Mouse (Mus musculus) thymus, postnatal 36 days (tissue): ENCODE data around the gene Fgd6.

Experiments
- DNase-seq, 2 experiments: peaks; one replicate each; pipeline ENCODE4 v3.0.0; 2022; ENCODE audit warnings: mixed read lengths in 2 of 2

Fgd6 gene

GRCm38 (mm10) chr10:94047024-94047423, 11.2 kb downstream of the Fgd6 start:
- no peak for DNase-seq

GRCm38 (mm10) chr10:94047845-94048559, 12.2 kb downstream of the Fgd6 start:
- DNase-seq, result no peak

DNA sequence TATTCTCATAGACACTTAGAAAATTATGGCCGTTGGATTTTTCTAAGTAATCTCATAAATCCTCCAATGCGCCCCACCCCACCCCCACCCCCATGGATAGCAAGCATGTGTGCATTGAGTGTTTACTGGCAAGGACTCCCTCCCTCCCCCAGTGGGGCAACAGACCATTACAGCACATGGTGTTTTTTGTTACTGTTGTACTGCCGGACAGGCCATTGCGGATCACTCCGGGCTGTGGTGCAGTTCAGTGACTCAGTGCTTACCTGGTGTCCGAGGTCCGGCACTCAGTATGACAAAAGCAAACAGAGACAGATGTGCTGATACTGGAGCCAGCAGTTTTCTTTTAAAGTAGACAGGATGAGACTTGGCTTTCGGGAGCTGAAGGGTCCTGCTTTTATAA, 13.3 kb downstream of the Fgd6 start:
- no peak for DNase-seq

DNA sequence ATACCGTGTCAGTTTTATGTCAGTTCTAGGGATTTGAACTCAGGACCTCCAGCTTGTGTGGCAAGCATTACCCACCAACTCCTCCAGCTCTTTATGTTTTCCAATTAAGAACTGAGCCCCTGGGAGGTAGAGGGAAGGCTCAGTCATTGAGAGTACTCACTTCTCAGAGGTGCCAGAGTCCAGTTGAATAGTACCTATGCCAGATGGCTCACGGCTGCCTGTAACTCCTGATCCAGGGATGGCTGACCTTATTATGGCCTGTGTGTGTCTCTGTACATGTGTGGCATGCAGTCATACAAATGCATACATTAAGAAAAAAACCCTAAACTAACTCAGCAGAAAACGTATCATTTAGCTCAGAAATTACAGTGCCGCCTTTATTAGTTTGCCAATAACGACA, 14.9 kb downstream of the Fgd6 start:
- DNase-seq, result no peak

- no peak for DNase-seq
Measured at GRCm38 (mm10) chr10:94056487-94056886, 20.7 kb downstream of the Fgd6 start.

- no peak for DNase-seq
Measured at GRCm38 (mm10) chr10:94059618-94060055, 23.8 kb downstream of the Fgd6 start.

DNA sequence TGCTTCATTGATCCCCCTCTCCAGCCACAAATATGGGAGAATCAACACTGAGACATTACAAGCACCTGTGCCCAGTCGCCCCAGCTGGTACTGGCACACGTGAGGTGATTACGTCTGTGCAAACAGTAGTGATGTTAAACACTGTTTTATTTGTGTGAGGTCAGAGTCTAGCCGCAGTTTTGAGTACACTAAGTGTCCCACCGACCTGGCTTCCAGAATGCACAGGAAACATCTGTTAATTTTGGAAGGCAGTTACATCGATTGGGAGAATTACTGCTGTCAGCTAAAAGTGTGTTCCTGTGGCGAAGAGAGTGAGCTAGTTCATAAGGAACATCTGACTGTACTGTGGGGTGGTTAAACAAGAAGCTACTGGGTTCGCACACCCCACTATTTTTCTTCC, 24.4 kb downstream of the Fgd6 start:
- no peak for DNase-seq

DNA sequence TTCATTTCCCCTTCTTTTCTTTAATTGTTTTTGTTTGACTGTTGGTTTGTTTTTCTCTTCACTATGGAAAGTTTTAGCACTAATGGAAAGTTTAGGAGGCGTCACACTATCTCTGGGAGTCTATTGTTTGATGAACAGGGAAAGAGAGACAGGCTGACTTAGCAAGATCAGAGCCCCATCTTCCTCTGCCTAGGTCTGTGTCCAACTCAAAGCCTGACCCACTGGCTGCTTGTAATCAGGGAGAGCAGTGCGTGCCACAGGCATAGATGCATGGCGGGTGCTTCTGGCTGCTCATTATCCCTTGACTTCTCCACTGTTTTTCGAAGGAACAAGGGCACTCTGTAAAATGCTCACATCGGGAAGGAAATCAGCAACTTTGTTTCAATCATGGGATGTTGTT, 26.6 kb downstream of the Fgd6 start:
- no peak for DNase-seq

GRCm38 (mm10) chr10:94066896-94067295, 31.1 kb downstream of the Fgd6 start:
- DNase-seq, result no peak

DNA sequence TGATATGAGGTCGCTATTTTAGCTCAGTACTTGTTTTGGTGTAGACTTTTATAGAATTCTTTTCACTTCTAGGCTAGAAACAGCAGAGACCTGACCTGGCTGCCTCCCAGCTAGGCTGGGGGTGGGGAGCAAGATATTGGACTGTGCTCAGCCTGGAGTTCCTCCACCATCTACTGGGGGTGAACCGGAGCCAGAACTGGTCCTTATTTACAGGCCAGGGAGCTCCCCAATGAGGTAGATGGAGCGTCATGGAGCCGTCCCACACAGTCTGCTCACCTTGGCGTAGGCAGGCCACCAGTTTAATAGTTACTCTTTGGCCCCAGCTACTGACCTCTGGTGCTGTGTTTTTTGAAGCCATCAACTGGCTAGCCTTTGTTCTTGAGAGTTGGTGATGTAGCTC, 32.9 kb downstream of the Fgd6 start:
- no peak for DNase-seq

- no peak for DNase-seq
Measured at GRCm38 (mm10) chr10:94071641-94072040, 35.8 kb downstream of the Fgd6 start.

- peak in 1 of 2 experiments; percentile 7 for DNase-seq
Measured at GRCm38 (mm10) chr10:94072261-94072915, 36.6 kb downstream of the Fgd6 start.

DNA sequence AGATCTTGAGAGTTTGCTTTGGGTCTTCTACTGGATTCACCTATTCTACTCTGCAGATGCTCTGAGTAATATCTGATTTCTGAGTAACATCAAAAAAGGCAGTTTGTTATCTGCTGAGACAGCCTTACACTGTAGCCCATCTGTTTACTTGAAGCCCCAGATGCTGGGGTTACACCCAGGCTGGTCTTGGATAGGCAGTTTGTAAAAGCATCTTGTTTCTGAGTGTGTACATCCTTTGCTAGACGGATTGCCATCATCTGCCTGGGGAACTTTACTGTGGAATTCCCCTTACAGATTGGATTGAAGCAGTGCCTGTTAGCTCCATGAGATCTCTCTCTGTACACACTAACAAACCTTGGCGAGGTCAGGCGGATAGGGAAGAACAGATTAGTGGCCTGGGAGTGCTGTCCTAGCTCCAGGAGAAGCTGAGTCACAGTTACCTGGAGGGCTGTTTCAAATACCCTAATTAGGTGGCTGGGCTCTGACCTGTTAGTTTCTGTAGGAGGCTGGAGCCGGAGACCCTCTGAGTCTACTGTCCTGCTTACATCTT, 37.2 kb downstream of the Fgd6 start:
- DNase-seq, result no peak

DNA sequence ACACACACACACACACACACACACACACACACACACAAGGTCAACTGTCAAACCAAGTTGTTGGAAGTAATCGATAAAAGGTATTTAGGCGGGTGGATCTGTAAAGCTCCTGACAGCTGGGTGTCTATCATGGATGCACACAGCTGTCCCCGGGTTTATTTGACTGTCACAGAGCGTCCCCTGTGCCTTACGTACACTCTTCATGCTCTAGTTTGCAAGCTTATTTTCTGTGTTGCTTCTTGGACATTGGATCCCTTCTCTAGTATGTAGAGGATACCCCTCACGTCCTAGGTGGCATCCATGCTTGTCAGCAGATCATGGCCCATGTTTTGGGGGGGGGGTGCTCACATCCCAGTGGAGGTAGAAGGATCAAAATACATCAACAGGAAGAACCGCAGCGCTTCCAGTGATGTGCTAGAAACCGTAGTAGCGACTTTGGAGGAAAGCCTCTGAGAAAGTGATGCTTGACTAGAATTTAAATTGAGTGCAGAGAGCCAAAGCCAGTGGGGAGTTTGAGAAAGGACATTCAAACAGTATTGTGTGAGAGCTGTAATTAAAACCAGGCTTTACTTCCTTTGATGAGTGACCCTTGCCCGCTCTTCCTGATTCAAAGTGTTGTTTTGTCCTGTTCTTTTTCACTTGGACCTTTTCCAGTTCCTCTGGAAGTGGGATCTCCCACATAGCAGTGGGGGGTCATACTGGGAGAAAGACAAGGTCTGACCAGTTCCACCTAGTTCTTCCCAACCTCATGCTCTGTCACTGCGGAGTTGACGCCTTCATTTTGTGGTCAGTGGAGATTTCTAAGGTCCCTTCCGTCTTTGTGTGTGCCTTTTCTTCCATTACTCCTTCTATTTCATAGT, 41.4 kb downstream of the Fgd6 start:
- no peak for DNase-seq

DNA sequence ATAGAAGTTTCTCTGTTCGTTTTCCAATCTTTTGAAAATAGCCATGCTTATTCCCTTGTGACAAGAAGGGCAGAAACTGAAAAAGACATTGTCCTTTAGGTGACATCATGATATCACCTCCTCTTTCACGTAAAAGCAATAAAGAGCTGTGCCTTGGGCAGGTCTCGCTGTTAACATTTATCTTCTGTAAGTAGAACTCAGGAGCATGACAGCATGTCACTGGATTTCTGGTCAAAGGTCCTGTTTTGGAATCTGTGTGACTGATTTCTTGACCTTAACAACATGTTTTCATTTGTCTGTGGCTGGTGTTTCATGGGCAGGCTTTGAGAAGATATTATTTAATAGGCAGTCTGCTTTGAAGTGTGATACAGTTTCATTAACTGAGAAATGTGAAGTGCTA, 44.9 kb downstream of the Fgd6 start:
- no peak for DNase-seq

- DNase-seq, result no peak
Measured at GRCm38 (mm10) chr10:94082040-94082734, 46.4 kb downstream of the Fgd6 start.

GRCm38 (mm10) chr10:94086315-94086714, 50.5 kb downstream of the Fgd6 start:
- no peak for DNase-seq

DNA sequence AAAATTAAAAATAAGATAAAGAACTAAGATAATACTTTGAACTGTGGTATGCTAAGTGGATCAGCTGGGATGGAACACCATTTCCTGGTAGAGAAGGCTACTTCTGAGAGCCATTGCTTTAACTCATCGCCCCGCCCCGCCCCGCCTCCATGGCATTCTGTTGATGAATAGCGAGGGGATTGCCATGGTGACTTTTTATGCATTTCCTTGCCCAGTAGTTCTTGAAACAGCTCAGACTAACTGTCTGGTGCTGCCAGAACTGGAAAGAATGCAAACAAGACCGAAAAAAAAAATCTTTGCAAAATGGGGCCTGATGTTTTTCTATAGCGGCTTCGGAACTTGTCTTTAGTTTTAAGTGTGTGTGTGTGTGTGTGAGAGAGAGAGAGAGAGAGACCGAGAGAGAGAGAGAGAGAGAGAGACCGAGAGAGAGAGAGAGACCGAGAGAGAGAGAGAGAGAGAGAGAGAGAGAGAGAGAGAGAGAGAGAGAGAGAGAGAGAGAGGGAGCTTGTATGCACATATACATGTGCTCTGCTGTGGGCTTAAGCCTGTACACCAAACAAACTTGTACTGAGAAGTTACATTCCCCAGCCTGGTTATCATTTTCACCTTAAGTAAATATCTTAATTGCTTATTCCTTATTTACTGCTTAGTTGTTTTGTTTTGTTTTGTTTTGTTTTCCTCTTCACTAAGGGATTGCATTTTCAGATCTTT, 51.7 kb downstream of the Fgd6 start:
- DNase-seq, result no peak

- DNase-seq, result no peak
Measured at GRCm38 (mm10) chr10:94090032-94090431, 54.2 kb downstream of the Fgd6 start.

DNA sequence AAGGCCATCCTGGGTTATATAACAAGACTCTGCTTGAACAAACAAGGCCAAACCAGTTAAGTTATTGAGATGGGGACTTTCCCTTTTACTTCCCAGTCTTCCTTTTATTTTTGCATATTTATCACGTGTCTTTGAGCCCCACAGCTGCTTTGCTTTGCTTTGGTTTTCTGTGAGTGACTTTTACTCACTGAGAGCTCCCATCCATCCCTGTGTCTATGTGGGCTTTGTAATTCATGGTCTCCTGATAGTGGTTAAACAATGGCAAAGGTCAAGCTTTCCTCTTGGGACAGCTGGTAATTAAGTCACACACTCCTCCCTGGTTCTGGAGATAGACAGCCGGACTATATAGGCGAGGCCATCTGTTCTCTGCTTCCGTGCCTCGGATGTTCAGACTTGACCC, 57.7 kb downstream of the Fgd6 start:
- no peak for DNase-seq

DNA sequence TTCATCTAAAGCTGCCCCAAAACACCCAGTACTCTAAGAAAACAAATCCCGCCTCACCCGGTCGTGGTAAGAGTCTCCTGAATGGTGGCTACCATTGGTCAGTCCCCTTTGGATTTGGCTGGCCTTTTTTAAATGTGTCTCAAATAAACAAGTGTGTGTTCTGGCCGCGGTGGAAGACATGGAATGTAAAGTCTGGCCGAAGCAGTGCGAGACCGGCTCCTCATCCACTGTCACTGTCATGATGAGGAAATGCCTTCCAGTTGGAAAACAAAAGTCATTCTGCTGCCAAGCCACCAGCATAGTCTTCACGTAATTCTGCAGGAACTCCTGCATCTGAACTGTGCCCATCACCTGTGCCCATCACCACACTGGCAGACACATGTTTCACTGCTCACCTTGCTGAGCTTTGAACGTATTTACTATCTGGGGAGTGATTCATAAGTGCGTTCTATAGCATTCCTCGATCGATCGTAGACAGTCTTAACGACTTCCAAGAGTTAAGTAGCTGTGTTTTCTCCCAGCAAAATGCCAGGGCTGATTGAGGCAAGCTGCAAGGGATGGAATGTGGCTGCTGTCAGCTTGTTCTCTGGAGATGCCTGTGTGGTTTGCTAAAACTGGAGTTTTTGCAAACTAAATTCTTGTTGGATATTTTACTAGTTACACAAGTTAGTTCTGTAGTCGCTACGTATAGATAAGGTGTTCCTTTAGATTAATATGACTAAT, 60.1 kb downstream of the Fgd6 start:
- DNase-seq, result no peak
